Mouse (Mus musculus) left cerebral cortex, postnatal 4 days (tissue): ENCODE results near the gene Rbfox1. TPM values are rescaled to one million over a fixed set of nuclear protein-coding genes. Genes with fewer than 3 reads are reported as not detected.
A peak's percentile ranks its signal among the peaks of the same experiment; 100 is the strongest.

Experiments
- DNase-seq: peaks from one replicate; pipeline ENCODE4 v3.0.0-alpha.2; 2022
- intact Hi-C: fragments of 180-260 bp; cut with DNase I; formaldehyde crosslinking; loops from one replicate; pipeline ENCODE4 v1.15.1; 2025
- total RNA-seq, 2 experiments: library from RNA; stranded (reverse); gene quantifications; 2 replicates each; pipeline ENCODE4 v1.2.3; 2021

Rbfox1 gene
- total RNA-seq, 2 experiments from 2014 or later, result 244 to 249 TPM

DNA sequence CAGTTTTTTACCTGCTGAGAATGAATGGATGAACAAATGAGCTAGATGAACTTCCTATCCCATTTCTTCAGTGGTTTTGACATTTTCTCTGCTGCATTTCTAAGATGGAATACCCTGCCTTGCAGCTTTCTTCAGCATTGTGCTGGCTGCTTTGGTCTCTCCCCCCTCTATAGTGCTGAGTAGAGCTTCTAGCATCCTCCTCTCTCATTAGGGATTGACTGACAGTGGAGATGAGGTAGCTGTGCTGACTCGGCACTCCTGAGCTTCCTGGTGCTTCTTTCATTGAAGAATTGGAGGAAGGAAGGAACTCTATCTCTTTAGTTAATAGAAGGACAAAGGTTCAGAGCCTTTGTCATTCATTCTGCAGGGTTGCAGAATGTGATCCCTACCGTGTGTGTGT, 89.0 kb downstream of the Rbfox1 start:
- DNase-seq, result no peak
- intact Hi-C loops, result no loop called here

DNA sequence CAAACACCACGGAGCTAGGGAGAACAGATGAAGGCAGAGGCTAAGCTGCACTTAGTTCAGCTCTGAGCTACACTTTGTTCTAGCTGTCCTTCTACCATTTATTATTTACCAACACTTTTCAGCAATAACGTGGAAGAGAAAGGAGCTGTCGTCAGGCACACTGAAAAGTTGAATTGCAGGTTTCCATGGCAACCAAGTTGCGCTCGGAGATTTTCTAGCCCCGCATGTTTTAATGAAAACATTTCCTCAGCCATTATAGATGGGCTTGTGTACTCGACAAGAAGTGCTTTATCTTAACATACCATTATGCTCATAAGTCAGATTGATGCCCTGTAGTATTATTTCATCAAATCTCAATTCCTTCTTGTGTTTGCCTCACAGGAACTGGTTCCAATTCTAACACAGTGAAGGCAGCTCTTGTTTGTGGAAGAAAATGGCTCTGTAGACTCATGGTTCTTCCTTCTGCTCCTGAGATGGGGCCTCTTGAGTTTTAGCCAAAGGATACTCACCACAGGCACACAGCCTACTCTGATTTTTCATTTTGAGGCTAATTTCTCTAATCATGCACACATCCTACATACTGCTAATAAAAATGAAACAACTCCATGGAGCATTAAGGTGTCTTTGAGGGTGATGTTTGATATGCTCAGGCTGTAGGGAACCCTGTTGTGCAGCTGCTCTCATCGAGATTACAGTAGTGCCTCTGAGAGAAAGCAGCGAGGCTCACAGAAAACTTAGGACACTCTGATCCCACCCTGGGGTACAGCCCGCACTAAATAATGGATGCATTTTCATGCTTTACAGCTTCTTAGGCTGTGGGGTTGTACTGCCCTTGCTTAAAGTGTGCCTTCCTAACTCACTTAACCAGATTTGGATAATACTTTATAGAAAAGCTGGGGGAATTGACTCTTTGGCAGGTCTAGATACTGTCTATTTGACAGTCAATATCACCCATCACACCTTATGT, 107.2 kb downstream of the Rbfox1 start:
- DNase-seq, result peak; percentile 5
- intact Hi-C loops, result no loop called here

DNA sequence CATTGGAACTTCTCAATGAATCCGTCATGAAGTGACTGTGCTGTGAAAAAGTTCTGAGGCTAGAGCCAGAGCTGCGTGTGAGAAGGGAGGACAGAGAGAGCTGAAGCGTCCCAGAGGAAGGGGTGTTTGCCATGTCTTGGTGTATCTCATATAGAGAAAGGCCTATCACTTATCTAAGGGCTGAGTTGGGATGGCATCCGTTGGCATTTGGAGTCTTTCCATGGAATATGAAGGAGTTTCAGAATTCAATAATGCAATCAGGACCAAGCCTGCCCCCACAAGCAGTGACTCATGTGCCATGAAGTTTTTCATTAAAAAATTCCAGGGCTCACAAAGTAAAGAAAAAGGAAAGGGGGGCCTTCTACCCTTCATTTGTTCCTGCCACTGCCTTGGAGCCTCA, 112.0 kb downstream of the Rbfox1 start:
- intact Hi-C loops, result no loop called here
- DNase-seq, result no peak

DNA sequence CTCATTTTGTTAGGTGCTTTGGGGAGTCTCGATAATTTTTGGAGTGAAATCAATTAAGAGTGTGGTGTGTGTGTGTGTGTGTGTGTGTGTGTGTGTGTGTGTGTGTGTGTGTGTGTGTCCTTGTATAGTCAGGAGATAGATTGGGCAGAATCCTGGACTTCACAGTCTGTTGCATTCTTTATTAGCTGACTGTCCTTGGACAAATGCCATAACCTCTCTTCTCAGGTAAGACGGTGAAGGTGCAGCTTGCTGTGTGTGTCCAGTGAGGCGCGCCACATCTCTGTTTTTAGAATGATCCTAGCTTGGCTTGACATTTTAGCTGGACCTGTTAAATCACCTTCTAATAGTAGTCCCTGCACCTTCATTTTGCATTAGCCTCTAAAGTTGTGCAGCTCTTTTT, 112.5 kb downstream of the Rbfox1 start:
- intact Hi-C loops, result no loop called here
- no peak for DNase-seq

DNA sequence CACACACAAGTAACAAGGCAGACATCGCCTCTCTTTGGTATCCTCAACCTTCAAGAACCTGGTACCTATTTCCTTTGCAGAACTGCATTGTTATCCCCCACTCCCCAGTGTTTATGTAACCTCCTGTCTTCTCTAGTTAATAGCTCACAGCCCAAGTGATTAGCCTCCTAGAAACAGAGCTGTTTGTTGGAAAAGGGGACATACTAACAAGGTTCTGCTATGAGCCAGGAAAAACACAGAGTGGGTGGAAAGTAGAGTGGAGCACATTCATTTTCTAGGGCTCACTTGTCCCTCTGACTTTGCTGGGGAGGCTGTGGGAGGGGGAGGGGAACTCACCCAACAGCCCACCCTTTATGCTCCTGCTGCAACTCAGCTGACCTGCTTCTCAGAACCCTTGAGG, 114.9 kb downstream of the Rbfox1 start:
- DNase-seq, result no peak
- intact Hi-C loops, result no loop called here

DNA sequence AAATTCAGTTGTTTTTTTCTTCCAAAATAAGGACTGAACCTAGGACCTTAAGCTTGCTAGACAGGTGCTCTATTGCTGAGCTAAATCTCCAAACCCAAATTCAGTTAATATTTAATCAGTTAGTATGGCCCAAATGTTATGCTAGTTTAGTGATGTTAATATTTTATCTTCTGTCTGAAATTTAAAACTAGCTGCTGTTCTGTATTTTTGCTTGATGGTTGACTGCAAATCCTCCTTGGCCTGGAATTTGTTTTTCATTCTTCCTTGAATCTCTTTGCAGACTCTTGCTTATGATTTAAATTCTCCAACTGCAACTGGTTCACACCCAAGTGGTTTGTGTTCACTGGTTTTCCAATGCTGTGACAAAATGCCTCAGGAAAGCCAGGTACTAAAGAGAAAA, 121.8 kb downstream of the Rbfox1 start:
- DNase-seq, result no peak
- intact Hi-C loops, result no loop called here

DNA sequence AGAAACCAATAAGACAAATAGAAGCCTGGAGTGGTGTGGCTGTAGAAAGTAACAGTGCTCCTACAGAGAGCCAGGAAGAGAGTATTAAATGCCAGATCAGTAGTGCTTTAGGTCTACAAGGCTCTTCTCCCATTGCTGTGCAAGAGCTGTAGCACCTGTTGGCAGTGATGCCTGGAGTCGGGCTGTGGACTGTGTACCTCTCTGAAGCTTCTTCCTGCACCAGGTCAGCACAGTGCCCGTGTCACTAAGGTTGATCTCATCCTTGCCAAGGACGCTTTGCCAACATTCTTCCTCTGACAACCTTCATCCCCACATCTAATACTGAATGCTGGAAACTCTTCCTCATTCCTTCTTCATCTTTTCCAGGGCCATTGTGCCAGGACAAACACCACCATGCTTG, 127.7 kb downstream of the Rbfox1 start:
- intact Hi-C loops, result loop anchor here (10.0 kb wide), 1 partner anchor 118 kb away; no protein-coding TSS in a partner anchor
- no peak for DNase-seq

DNA sequence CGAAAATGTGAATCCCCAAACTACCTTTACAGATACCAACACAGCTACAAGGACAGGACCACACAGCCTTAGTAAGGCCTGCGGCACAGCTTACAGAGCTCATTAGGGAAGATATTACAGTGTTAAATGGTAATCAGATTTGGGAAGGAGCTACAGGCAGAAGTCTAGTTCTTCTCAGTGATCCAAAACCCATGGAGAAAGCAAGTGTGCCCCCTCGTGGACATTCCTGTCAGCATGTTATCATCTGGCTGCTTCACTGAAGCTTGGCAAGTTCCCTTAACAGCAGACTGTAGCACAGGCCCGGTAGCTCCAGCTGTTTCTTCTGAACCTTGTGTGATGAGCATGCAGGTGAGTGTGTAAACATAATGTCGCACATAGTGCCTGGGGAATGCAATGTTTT, 133.5 kb downstream of the Rbfox1 start:
- intact Hi-C loops, result loop anchor here (5.0 to 10.0 kb wide), 2 partner anchors 124 to 546 kb away; no protein-coding TSS in a partner anchor
- DNase-seq, result peak; percentile 89

DNA sequence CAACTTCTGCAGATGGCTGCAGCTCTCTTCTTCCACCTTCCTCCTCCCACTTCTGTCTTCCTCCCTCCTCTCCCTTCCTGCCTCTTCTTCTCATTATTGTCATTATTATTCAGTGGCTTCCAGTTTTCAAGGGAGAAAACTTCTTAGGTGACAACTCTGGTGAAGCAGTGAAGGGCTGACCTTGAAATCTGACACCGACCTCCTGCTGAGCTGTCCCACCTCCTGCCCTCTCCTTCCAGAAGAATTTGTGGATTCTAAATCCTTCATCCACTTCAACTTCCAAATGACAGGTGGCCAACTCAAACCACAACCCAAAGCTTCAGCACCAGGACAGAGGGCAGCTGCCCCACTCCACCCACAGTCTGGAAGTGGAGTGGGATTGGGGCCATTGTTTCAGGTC, 134.2 kb downstream of the Rbfox1 start:
- intact Hi-C loops, result loop anchor here (5.0 to 10.0 kb wide), 2 partner anchors 125 to 547 kb away; no protein-coding TSS in a partner anchor
- DNase-seq, result no peak

DNA sequence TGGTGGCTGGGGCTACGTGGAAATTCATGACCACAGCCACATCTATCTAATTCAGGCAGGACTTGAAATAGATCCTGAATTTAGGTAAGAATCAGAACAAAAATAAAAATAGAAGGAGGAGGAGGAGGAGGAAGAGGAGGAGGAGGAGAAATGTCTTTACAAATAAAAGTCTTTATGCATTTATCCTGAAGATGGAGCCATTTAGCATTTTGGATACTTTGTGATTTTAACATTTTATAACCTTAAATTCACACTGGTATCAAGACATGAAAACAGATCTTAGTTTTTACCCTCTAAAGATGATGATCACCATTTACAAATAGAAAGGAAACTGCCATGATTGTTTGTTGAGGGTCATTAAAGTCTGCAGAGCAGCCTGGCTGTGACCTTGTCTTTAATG, 146.1 kb downstream of the Rbfox1 start:
- DNase-seq, result no peak

DNA sequence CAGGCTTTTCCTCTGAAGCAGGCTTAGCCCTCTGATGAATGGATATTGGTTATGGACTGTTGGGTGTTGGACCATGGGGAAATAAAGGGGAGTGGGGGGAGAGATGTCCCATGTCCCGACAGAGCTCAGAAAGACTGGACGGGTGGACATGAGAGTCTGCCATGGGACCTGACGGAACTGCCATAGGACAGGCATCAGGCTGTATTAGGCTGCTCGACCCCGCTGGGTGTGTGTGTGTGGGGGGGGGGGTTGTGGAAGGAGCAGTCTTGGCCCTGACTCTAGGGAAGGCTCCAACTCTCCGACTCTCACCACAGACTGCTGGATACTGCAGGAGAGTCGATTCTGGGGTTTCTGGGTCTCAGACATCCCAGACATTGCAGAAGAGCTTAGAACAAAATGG, 147.4 kb downstream of the Rbfox1 start:
- intact Hi-C loops, result loop anchor here (10.0 kb wide), 1 partner anchor 312 kb away; no protein-coding TSS in a partner anchor
- DNase-seq, result no peak

More for the DNA sequence above, 146.1 kb downstream of the Rbfox1 start:
- intact Hi-C loops, result loop anchor here (10.0 kb wide), 1 partner anchor 314 kb away; no protein-coding TSS in a partner anchor

DNA sequence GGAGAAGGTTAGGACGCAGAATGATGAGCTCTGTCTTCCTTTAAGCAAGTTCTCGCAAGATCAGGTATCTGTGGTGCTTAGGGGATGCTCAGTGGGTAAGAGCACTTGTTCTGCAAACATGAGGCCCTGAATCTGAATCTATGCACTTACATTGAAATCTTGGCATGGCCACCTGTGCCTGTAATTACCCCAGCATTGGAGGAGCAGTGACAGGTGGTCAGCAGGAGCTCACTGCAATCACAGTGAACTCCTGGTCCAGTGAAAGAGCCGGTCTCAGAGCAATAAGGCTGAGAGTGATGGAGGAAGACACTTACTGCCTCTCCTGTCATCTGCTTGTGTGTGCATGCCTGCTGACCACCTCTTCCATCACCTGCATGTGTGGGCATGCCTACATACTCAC, 149.7 kb downstream of the Rbfox1 start:
- no peak for DNase-seq
- intact Hi-C loops, result loop anchor here (10.0 kb wide), 1 partner anchor 310 kb away; no protein-coding TSS in a partner anchor

DNA sequence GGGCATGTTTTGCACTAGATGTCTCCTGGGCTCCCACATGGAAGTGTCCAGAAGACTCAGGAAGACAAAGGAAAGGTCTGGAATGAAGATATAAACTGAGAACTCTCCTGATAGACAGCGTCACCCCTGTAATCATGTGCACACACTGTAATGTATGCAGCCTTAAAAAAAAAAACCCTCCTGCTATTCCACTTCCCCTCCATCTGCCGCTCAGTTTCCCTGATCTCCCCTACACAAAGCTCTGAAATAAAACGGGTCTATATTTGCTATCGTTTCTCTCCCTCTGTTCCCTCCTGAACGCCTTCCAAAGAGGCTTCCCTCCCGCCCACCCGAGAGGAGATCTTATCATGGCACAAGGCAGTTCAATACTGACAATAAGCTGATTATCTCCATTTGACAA, 151.9 kb downstream of the Rbfox1 start:
- intact Hi-C loops, result loop anchor here (10.0 kb wide), 1 partner anchor 308 kb away; no protein-coding TSS in a partner anchor
- DNase-seq, result no peak

DNA sequence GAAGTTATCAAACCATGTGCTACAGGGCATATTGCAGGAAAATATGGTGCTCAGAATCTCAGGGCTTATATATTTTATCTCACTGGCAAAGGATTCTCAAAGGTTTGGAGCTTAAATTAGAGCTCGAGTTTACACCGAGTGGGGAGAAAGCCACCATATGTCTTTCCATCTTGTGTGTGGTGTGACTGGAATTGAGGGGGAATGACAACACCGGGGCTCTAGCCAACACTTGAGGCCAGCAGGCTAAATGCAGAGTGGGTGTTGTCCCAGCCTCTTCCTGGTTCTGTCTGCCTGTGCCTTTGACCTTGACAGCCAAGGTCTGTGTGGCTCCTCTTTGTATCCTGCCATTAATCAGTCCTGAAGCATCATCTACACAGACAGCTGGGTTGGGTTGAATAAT, 157.6 kb downstream of the Rbfox1 start:
- no peak for DNase-seq
- intact Hi-C loops, result no loop called here

DNA sequence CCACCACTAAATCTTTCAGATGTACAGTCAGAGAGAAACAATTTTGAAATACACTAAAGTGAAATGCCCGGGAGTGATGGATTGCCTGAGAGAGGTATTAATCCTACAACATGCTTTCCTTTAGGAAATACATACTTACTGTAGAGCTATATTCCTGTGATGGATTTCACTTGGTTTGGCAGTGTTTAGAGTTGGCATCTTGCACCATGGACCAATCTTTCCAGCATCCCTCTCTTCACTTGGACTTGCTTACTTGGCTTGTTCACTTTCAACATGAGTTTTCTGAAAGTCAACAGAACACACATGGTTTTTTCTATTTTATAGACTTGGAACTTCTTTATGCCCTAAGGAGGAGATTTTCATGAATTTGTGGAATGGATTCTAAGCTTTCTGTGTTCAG, 163.4 kb downstream of the Rbfox1 start:
- DNase-seq, result no peak
- intact Hi-C loops, result no loop called here

DNA sequence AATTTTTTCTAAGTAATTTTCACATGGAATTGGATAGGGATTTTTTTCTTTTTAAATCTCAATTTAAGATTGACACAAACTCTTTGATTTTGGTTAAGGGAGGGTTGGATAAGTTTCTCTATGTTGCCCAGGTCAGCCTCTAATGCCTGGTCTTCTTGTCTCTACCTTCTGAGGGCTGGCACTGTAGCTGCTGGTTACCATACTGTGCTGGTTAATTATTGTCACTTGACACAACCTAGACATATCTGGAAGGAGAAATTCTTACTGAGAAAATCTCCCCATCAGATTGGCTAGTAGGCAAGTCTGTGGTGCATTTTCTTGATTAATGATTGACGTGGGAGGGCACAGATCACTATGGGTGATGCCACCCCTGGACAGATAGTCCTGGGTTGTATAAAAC, 177.3 kb downstream of the Rbfox1 start:
- no peak for DNase-seq
- intact Hi-C loops, result no loop called here

DNA sequence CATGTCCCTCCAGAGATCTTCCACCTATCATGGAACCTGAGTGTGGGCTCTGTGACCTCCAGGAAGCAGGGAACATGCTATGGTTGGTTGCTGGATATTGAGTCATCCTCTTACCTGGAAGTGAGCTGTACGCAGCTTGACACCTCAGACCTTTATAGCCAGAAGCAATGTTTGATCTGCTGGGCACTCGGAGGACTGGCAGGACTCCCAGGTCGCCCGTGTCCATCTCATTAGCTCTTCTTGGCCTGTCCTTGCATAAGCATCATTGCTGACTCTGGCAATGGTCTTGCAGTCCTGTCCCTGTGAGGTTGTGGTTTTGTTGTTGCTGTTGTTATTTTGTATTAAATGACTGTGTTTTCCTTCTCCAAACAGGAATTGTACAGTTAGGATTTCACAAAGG, 180.3 kb downstream of the Rbfox1 start:
- intact Hi-C loops, result no loop called here

DNA sequence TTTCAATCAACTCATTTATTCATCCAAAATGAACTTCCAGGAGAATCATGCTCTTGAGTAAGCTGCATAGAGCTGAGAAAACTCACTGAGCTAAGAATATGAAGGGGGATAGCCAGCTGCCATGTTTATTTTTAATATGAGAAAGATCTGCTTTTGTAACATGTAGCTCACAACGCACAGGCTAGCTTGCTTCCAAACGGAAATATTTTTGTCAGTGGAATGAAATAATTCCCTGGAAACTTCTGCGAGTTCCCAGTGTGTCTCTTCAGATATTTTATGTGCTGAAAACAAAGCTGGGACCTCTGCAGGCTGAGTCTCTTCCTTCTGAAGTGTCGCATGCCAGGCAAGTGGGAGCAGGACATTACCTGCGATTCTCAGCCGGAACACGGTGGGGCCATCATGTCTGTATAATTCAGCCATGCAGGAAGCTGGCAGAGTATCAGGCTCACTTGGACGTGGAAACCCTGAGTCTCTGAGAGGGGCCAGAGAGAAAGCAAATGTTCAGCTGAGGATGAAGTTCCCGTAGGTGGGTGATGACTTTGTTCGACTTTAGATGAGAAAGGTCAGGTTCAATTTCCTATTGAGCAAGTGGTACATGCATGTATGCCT, 190.4 kb downstream of the Rbfox1 start:
- intact Hi-C loops, result no loop called here
- peak; percentile 11 for DNase-seq

More for the DNA sequence above, 180.3 kb downstream of the Rbfox1 start:
- no peak for DNase-seq

DNA sequence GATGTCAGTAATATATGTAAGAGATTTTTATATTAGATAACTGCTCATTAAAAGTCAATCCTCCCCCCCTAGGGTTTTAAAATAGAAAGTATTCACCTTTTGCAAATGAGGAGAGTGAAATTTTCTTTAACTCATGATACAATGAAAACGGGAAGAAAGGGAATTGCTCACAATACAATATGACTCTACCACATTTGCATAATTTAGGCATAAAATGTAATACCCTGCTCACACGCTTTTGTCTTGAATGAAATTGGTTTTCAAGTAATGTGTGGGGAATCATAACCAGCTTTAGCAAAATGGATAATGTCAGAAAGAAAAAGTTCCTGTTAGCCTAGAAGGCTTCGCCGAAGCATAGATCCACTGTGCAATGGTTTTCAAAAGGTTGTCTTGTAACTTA, 193.9 kb downstream of the Rbfox1 start:
- no peak for DNase-seq
- intact Hi-C loops, result no loop called here

DNA sequence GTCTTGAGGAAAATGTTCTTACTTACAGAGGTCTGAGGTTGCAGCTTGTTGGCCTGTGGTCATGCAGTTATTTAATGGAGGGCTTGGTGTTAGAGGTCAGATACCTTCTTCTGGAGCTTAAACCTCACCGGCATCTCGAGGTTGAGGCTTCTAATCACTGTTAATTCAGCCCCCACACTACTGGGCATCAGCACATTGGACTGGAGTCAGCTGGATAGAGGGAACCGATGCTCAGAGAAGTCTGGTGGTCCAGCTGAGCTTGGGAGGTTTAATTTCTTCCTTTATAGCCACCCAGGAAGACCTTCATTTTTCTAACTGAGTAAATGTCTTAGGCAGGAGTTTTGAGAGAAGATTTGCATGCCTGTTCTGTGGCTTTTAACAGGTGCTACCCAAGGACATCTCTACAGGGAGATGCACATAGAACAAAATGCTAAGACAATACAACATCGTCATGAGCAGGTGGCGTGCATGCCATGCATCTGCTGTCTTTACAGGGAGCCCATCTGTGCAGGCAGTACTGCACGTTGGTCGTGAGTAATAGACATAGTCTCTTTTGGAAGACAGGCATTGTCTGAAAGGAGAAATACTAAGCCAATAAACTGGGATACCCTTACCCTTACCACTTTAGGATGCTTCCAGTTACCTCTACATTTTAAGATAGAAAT, 199.7 kb downstream of the Rbfox1 start:
- intact Hi-C loops, result no loop called here
- DNase-seq, result peak; percentile 41

DNA sequence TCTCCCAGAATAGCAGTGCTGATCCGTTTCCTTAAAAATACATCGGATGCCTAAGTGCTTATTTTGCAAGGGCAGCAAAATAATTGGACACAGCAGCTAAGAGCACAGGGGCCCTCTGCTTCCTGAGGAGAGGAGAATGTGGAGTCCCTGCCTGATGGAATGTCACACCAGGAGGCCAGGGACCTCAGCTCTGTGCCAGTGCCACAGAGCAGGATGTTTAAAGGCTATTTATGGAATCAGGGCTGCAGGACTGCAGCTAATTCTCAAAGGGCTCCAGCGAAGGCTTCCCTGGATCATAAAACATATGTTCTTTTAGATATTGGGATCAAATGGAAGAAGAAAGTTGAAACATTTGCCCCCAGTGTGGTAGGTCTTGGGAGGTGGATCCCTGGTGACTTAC, 201.0 kb downstream of the Rbfox1 start:
- intact Hi-C loops, result no loop called here
- DNase-seq, result peak; percentile 5
